Mouse (Mus musculus): ENCODE measurements around the gene Myo1e. TPM values are rescaled to one million over a fixed set of nuclear protein-coding genes. Genes with fewer than 3 reads are reported as not detected.

The Myo1e gene
- polyA plus RNA-seq (2014; fragmentation: Nextera tagmentation; extraction: Ambion mirVana), result 5.9 and 6.1 TPM in 2 replicates

- Histone ChIP-seq H3K9me3 (ENCODE audit: control insufficient read depth, low read length) (no peaks in the 10 kb centered on the region), H3K4me3 (ENCODE audit: low read depth, low read length) (peak within 1 kb of the TSS; percentile 62), H3K4me1 (replicated peaks; ENCODE audit: control insufficient read depth, insufficient read depth, low read length) (0 out of 2 replicates have a peak, but pooled peaks cover 3% of the 10 kb centered on the region), H3K27ac (ENCODE audit: low read depth, low read length) (no peak within 1 kb of the TSS), H3K4me2 (peak within 1 kb of the TSS; percentile 94), H3K36me3 (ENCODE audit: control insufficient read depth, insufficient read depth, low read length) (no peaks in the 10 kb centered on the region), H3K9ac (ENCODE audit: low read depth, low read length) (peak within 1 kb of the TSS; percentile 55), H3K27me3 (replicated peaks; ENCODE audit: control insufficient read depth, insufficient read depth, low read length) (peaks cover 48% of the 10 kb centered on the region)
- under 1% methylated on average over 43 of the region's 43 CpGs for WGBS
- peak; percentile 86 for ATAC-seq (replicated peaks; ENCODE audit: low FRiP score)
- DNase-seq (ENCODE audit: low spot score), result peak; percentile 71
Measured at GRCm38 (mm10) chr9:70207151-70207831, at the start of gene Myo1e. Gene Myo1e, plus strand, starts transcription at chr9:70207350.

GRCm38 (mm10) chr9:70160071-70160470 lies 47.1 kb upstream of the Myo1e start:
- Histone ChIP-seq H3K27ac (ENCODE audit: low read depth, low read length) (no peak overlapping the region), H3K4me3 (ENCODE audit: low read depth, low read length) (no peak overlapping the region), H3K4me2 (no peak overlapping the region), H3K9ac (ENCODE audit: low read depth, low read length) (no peak overlapping the region), H3K36me3 (ENCODE audit: control insufficient read depth, insufficient read depth, low read length) (no peaks in the 10 kb centered on the region), H3K27me3 (replicated peaks; ENCODE audit: control insufficient read depth, insufficient read depth, low read length) (no peaks in the 10 kb centered on the region), H3K4me1 (replicated peaks; ENCODE audit: control insufficient read depth, insufficient read depth, low read length) (no peaks in the 10 kb centered on the region), H3K9me3 (ENCODE audit: control insufficient read depth, low read length) (no peaks in the 10 kb centered on the region)
- ATAC-seq (replicated peaks; ENCODE audit: low FRiP score), result no peak
- DNase-seq (ENCODE audit: low spot score), result no peak
- 65% methylated on average over 10 of the region's 10 CpGs for WGBS

DNA sequence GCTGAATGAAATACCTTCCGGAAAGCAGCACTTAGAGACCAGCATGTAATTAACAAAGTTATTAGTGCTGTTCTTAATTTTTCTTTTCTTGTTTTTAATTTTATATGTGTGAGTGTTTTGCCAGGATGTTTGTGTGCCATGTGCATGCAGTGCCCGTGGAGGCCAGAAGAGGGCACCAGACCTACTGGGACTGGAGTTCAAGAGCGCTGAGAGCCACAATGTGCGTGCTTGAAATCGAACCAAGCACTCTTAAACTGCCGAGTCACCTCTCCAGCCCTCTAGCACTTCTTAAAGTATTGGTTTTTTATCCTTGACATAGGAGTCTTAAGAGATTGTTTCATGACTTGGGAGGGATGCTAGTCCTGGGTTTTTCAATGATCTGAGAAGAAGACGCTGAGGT lies 38.2 kb upstream of the Myo1e start:
- Histone ChIP-seq H3K4me2 (no peak overlapping the region), H3K27me3 (replicated peaks; ENCODE audit: control insufficient read depth, insufficient read depth, low read length) (no peaks in the 10 kb centered on the region), H3K4me1 (replicated peaks; ENCODE audit: control insufficient read depth, insufficient read depth, low read length) (no peaks in the 10 kb centered on the region), H3K4me3 (ENCODE audit: low read depth, low read length) (no peak overlapping the region), H3K27ac (ENCODE audit: low read depth, low read length) (no peak overlapping the region), H3K9me3 (ENCODE audit: control insufficient read depth, low read length) (no peaks in the 10 kb centered on the region), H3K36me3 (ENCODE audit: control insufficient read depth, insufficient read depth, low read length) (no peaks in the 10 kb centered on the region), H3K9ac (ENCODE audit: low read depth, low read length) (no peak overlapping the region)
- DNase-seq (ENCODE audit: low spot score) (no peak), ATAC-seq (replicated peaks; ENCODE audit: low FRiP score) (no peak)
- WGBS, result 84% methylated on average over 7 of the region's 7 CpGs

GRCm38 (mm10) chr9:70174291-70174848 lies 32.8 kb upstream of the Myo1e start:
- Histone ChIP-seq H3K36me3 (ENCODE audit: control insufficient read depth, insufficient read depth, low read length) (no peaks in the 10 kb centered on the region), H3K4me2 (no peak overlapping the region), H3K9me3 (ENCODE audit: control insufficient read depth, low read length) (no peaks in the 10 kb centered on the region), H3K27ac (ENCODE audit: low read depth, low read length) (no peak overlapping the region), H3K4me3 (ENCODE audit: low read depth, low read length) (no peak overlapping the region), H3K9ac (ENCODE audit: low read depth, low read length) (no peak overlapping the region), H3K4me1 (replicated peaks; ENCODE audit: control insufficient read depth, insufficient read depth, low read length) (no peaks in the 10 kb centered on the region; the same call in 1 of the 2 replicates), H3K27me3 (replicated peaks; ENCODE audit: control insufficient read depth, insufficient read depth, low read length) (no peaks in the 10 kb centered on the region)
- DNase-seq (ENCODE audit: low spot score) (no peak), ATAC-seq (replicated peaks; ENCODE audit: low FRiP score) (no peak)
- 69% methylated on average over 4 of the region's 4 CpGs for WGBS

DNA sequence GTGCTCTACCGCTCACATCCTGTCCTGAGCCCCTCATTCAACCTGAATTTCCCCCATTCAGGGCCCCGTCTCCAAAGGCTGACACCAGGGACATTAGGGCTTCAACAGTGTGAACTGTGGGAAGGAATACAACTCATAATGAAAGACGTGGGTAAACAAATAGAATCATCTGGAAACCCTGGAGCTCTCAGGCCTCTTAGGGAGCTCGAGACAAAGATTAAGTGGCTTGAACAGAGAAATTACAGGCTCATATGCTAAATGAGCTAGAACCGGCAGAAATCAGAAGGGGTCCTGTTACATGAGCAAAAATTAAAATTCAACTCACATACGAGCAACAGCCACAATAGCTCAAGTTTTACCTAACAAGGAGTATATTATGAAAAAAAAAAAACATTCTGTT lies 32.3 kb upstream of the Myo1e start:
- no peaks in the 10 kb centered on the region for H3K36me3 ChIP-seq (ENCODE audit: control insufficient read depth, insufficient read depth, low read length)
- no peak overlapping the region for H3K27ac ChIP-seq (ENCODE audit: low read depth, low read length)
- no peak overlapping the region for H3K4me3 ChIP-seq (ENCODE audit: low read depth, low read length)
- no peaks in the 10 kb centered on the region for H3K9me3 ChIP-seq (ENCODE audit: control insufficient read depth, low read length)
- no peak for ATAC-seq (replicated peaks; ENCODE audit: low FRiP score)
- 56% methylated on average over 6 of the region's 6 CpGs for WGBS
- DNase-seq (ENCODE audit: low spot score), result no peak
- H3K4me2 ChIP-seq, result no peak overlapping the region
- H3K4me1 ChIP-seq (replicated peaks; ENCODE audit: control insufficient read depth, insufficient read depth, low read length), result no peaks in the 10 kb centered on the region; the same call in 1 of the 2 replicates
- no peak overlapping the region for H3K9ac ChIP-seq (ENCODE audit: low read depth, low read length)
- H3K27me3 ChIP-seq (replicated peaks; ENCODE audit: control insufficient read depth, insufficient read depth, low read length), result no peaks in the 10 kb centered on the region

- no peak for ATAC-seq (replicated peaks; ENCODE audit: low FRiP score)
- 64% methylated on average over 3 of the region's 3 CpGs for WGBS
- no peaks in the 10 kb centered on the region for H3K9me3 ChIP-seq (ENCODE audit: control insufficient read depth, low read length)
- no peaks in the 10 kb centered on the region for H3K36me3 ChIP-seq (ENCODE audit: control insufficient read depth, insufficient read depth, low read length)
- DNase-seq (ENCODE audit: low spot score), result no peak
- no peak overlapping the region for H3K27ac ChIP-seq (ENCODE audit: low read depth, low read length)
- no peak overlapping the region for H3K9ac ChIP-seq (ENCODE audit: low read depth, low read length)
- H3K4me1 ChIP-seq (replicated peaks; ENCODE audit: control insufficient read depth, insufficient read depth, low read length), result no peaks in the 10 kb centered on the region; the same call in 1 of the 2 replicates
- no peak overlapping the region for H3K4me3 ChIP-seq (ENCODE audit: low read depth, low read length)
- H3K27me3 ChIP-seq (replicated peaks; ENCODE audit: control insufficient read depth, insufficient read depth, low read length), result no peaks in the 10 kb centered on the region
- no peak overlapping the region for H3K4me2 ChIP-seq
Measured at GRCm38 (mm10) chr9:70176291-70176690, 30.9 kb upstream of the Myo1e start.

GRCm38 (mm10) chr9:70181719-70182118 lies 25.4 kb upstream of the Myo1e start:
- Histone ChIP-seq H3K4me2 (no peak overlapping the region), H3K9me3 (ENCODE audit: control insufficient read depth, low read length) (no peaks in the 10 kb centered on the region), H3K36me3 (ENCODE audit: control insufficient read depth, insufficient read depth, low read length) (no peaks in the 10 kb centered on the region), H3K27me3 (replicated peaks; ENCODE audit: control insufficient read depth, insufficient read depth, low read length) (no peaks in the 10 kb centered on the region), H3K4me3 (ENCODE audit: low read depth, low read length) (no peak overlapping the region), H3K4me1 (replicated peaks; ENCODE audit: control insufficient read depth, insufficient read depth, low read length) (no peaks in the 10 kb centered on the region), H3K9ac (ENCODE audit: low read depth, low read length) (no peak overlapping the region), H3K27ac (ENCODE audit: low read depth, low read length) (no peak overlapping the region)
- no peak for ATAC-seq (replicated peaks; ENCODE audit: low FRiP score)
- WGBS, result 66% methylated on average over 12 of the region's 12 CpGs
- no peak for DNase-seq (ENCODE audit: low spot score)

GRCm38 (mm10) chr9:70182639-70183038 lies 24.5 kb upstream of the Myo1e start:
- H3K9ac ChIP-seq (ENCODE audit: low read depth, low read length), result no peak overlapping the region
- no peaks in the 10 kb centered on the region for H3K36me3 ChIP-seq (ENCODE audit: control insufficient read depth, insufficient read depth, low read length)
- ATAC-seq (replicated peaks; ENCODE audit: low FRiP score), result no peak
- no peak for DNase-seq (ENCODE audit: low spot score)
- H3K4me3 ChIP-seq (ENCODE audit: low read depth, low read length), result no peak overlapping the region
- no peaks in the 10 kb centered on the region for H3K9me3 ChIP-seq (ENCODE audit: control insufficient read depth, low read length)
- WGBS, result 56% methylated on average over 7 of the region's 7 CpGs
- no peak overlapping the region for H3K4me2 ChIP-seq
- no peak overlapping the region for H3K27ac ChIP-seq (ENCODE audit: low read depth, low read length)
- H3K27me3 ChIP-seq (replicated peaks; ENCODE audit: control insufficient read depth, insufficient read depth, low read length), result no peaks in the 10 kb centered on the region
- H3K4me1 ChIP-seq (replicated peaks; ENCODE audit: control insufficient read depth, insufficient read depth, low read length), result no peaks in the 10 kb centered on the region

DNA sequence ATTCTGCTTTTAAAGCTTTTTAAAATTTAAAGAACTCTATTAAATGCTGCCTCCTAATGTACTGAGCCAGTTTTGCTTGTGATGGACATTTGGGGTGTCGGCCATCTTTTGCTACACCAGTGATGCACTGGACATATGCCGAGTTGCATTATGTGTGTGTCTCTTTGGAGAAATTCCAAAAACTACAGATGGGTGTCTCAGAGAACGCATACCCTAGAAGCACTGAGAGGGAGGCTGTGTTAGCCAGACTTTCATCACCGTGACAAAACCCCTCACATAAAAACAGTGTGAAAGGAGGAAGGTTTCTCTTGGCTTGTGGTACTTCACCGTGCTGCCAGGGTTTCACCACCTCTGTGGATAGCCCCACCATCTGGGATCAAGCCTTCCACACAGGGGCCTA lies 14.8 kb upstream of the Myo1e start:
- Histone ChIP-seq H3K9ac (ENCODE audit: low read depth, low read length) (no peak overlapping the region), H3K4me3 (ENCODE audit: low read depth, low read length) (no peak overlapping the region), H3K4me2 (no peak overlapping the region), H3K4me1 (replicated peaks; ENCODE audit: control insufficient read depth, insufficient read depth, low read length) (no peaks in the 10 kb centered on the region), H3K9me3 (ENCODE audit: control insufficient read depth, low read length) (no peaks in the 10 kb centered on the region), H3K27me3 (replicated peaks; ENCODE audit: control insufficient read depth, insufficient read depth, low read length) (no peaks in the 10 kb centered on the region), H3K36me3 (ENCODE audit: control insufficient read depth, insufficient read depth, low read length) (no peaks in the 10 kb centered on the region), H3K27ac (ENCODE audit: low read depth, low read length) (no peak overlapping the region)
- ATAC-seq (replicated peaks; ENCODE audit: low FRiP score), result no peak
- DNase-seq (ENCODE audit: low spot score), result no peak
- 81% methylated on average over 5 of the region's 5 CpGs for WGBS

All from liver, embryonic 11.5 days (tissue).